Mouse (Mus musculus): ENCODE data around the gene Gtf2f1. TPM values are rescaled to one million over a fixed set of nuclear protein-coding genes. Genes with fewer than 3 reads are reported as not detected.

Gtf2f1 gene
- total and polyA plus RNA-seq, 2 experiments from 2014 or later: 28.8 to 63.5 TPM

- Histone ChIP-seq H3K4me1 (ENCODE audit: insufficient read depth, low read length) (no peaks in the 10 kb centered on the region), H3K9ac (replicated peaks; ENCODE audit: low read length) (no peak overlapping the region), H3K4me3 (ENCODE audit: low read length) (no peak overlapping the region), H3K4me2 (ENCODE audit: low read depth, low read length) (no peak overlapping the region), H3K27ac (no peak overlapping the region), H3K9me3 (ENCODE audit: low read length) (no peaks in the 10 kb centered on the region), H3K27me3 (ENCODE audit: insufficient read depth, low read length) (no peaks in the 10 kb centered on the region), H3K36me3 (ENCODE audit: insufficient read depth, low read length) (peaks cover 36% of the 10 kb centered on the region)
- no peak for ATAC-seq
- no peak for DNase-seq (ENCODE audit: low spot score)
- no peak for TF ChIP-seq CTCF (IDR thresholded peaks at IDR 0.05; ENCODE audit: low read depth)
- WGBS: 93% methylated on average over 3 of the region's 3 CpGs
Measured at GRCm38 (mm10) chr17:57048816-57049215, 37.7 kb upstream of the Gtf2f1 start.

GRCm38 (mm10) chr17:57047406-57047805, 36.3 kb upstream of the Gtf2f1 start:
- Histone ChIP-seq H3K9ac (replicated peaks; ENCODE audit: low read length) (no peak overlapping the region), H3K27me3 (ENCODE audit: insufficient read depth, low read length) (no peaks in the 10 kb centered on the region), H3K36me3 (ENCODE audit: insufficient read depth, low read length) (peaks cover 23% of the 10 kb centered on the region), H3K9me3 (ENCODE audit: low read length) (no peaks in the 10 kb centered on the region), H3K4me2 (ENCODE audit: low read depth, low read length) (no peak overlapping the region), H3K27ac (no peak overlapping the region), H3K4me3 (ENCODE audit: low read length) (no peak overlapping the region), H3K4me1 (ENCODE audit: insufficient read depth, low read length) (no peaks in the 10 kb centered on the region)
- peak; percentile 17; the same call in 1 of the 2 replicates for ATAC-seq
- WGBS: 50% methylated on average over 5 of the region's 5 CpGs
- DNase-seq (ENCODE audit: low spot score): no peak
- no peak for TF ChIP-seq CTCF (IDR thresholded peaks at IDR 0.05; ENCODE audit: low read depth)

- no peak for DNase-seq (ENCODE audit: low spot score)
- no peaks in the 10 kb centered on the region for H3K4me1 ChIP-seq (ENCODE audit: insufficient read depth, low read length)
- H3K4me3 ChIP-seq (ENCODE audit: low read length): no peak within 1 kb of the TSS
- no peak for TF ChIP-seq CTCF (IDR thresholded peaks at IDR 0.05; ENCODE audit: low read depth)
- H3K4me2 ChIP-seq (ENCODE audit: low read depth, low read length): no peak within 1 kb of the TSS
- WGBS: 73% methylated on average over 8 of the region's 8 CpGs
- peaks cover 9% of the 10 kb centered on the region; the same call in 1 of the 2 replicates for H3K36me3 ChIP-seq (ENCODE audit: insufficient read depth, low read length)
- H3K9me3 ChIP-seq (ENCODE audit: low read length): no peaks in the 10 kb centered on the region
- H3K27ac ChIP-seq: no peak within 1 kb of the TSS
- no peak for ATAC-seq
- H3K27me3 ChIP-seq (ENCODE audit: insufficient read depth, low read length): 0 out of 2 replicates have a peak, but pooled peaks cover 4% of the 10 kb centered on the region
- H3K9ac ChIP-seq (replicated peaks; ENCODE audit: low read length): no peak within 1 kb of the TSS
Measured at GRCm38 (mm10) chr17:57041554-57041953, 30.5 kb upstream of the Gtf2f1 start, which contains the start of gene Slc25a41. Gene Slc25a41 (minus strand): TSS chr17:57041654.

- no peak overlapping the region for H3K9ac ChIP-seq (replicated peaks; ENCODE audit: low read length)
- WGBS: 44% methylated on average over 8 of the region's 8 CpGs
Measured at GRCm38 (mm10) chr17:57038978-57039377, 27.9 kb upstream of the Gtf2f1 start.

GRCm38 (mm10) chr17:57032854-57033253, 21.8 kb upstream of the Gtf2f1 start:
- ATAC-seq: no peak
- H3K4me3 ChIP-seq (ENCODE audit: low read length): no peak overlapping the region
- no peak overlapping the region for H3K4me2 ChIP-seq (ENCODE audit: low read depth, low read length)
- DNase-seq (ENCODE audit: low spot score): no peak
- WGBS: 90% methylated on average over 4 of the region's 4 CpGs
- H3K27ac ChIP-seq: peak overlapping the region; percentile 84; the same call in 1 of the 2 replicates
- no peak overlapping the region for H3K9ac ChIP-seq (replicated peaks; ENCODE audit: low read length)
- no peak for TF ChIP-seq CTCF (IDR thresholded peaks at IDR 0.05; ENCODE audit: low read depth)
- H3K9me3 ChIP-seq (ENCODE audit: low read length): no peaks in the 10 kb centered on the region
- H3K4me1 ChIP-seq (ENCODE audit: insufficient read depth, low read length): 0 out of 2 replicates have a peak, but pooled peaks cover 10% of the 10 kb centered on the region
- peaks cover under 1% of the 10 kb centered on the region; the same call in 1 of the 2 replicates for H3K36me3 ChIP-seq (ENCODE audit: insufficient read depth, low read length)
- no peaks in the 10 kb centered on the region for H3K27me3 ChIP-seq (ENCODE audit: insufficient read depth, low read length)

More at GRCm38 (mm10) chr17:57038978-57039377, 27.9 kb upstream of the Gtf2f1 start:
- Histone ChIP-seq H3K27me3 (ENCODE audit: insufficient read depth, low read length) (0 out of 2 replicates have a peak, but pooled peaks cover 4% of the 10 kb centered on the region), H3K4me3 (ENCODE audit: low read length) (no peak overlapping the region), H3K27ac (no peak overlapping the region), H3K36me3 (ENCODE audit: insufficient read depth, low read length) (no peaks in the 10 kb centered on the region), H3K4me1 (ENCODE audit: insufficient read depth, low read length) (no peaks in the 10 kb centered on the region), H3K4me2 (ENCODE audit: low read depth, low read length) (no peak overlapping the region), H3K9me3 (ENCODE audit: low read length) (no peaks in the 10 kb centered on the region)
- no peak; the same call in 1 of the 2 replicates for TF ChIP-seq CTCF (IDR thresholded peaks at IDR 0.05; ENCODE audit: low read depth)
- ATAC-seq (no peak), DNase-seq (ENCODE audit: low spot score) (no peak)

GRCm38 (mm10) chr17:57031661-57032420, 20.8 kb upstream of the Gtf2f1 start:
- ATAC-seq: peak; percentile 98
- Histone ChIP-seq H3K27me3 (ENCODE audit: insufficient read depth, low read length) (no peaks in the 10 kb centered on the region), H3K36me3 (ENCODE audit: insufficient read depth, low read length) (peaks cover 7% of the 10 kb centered on the region), H3K4me2 (ENCODE audit: low read depth, low read length) (peak overlapping the region; percentile 62), H3K9me3 (ENCODE audit: low read length) (no peaks in the 10 kb centered on the region), H3K27ac (peak overlapping the region; percentile 84), H3K4me1 (ENCODE audit: insufficient read depth, low read length) (0 out of 2 replicates have a peak, but pooled peaks cover 10% of the 10 kb centered on the region), H3K4me3 (ENCODE audit: low read length) (peak overlapping the region; percentile 95), H3K9ac (replicated peaks; ENCODE audit: low read length) (peak overlapping the region; percentile 99)
- under 1% methylated on average over 38 of the region's 38 CpGs for WGBS
- peak; percentile 100 for DNase-seq (ENCODE audit: low spot score)
- TF ChIP-seq CTCF (IDR thresholded peaks at IDR 0.05; ENCODE audit: low read depth): peak; percentile 31
